Mouse (Mus musculus): ENCODE results near the gene Apol11b. TPM values are rescaled to one million over a fixed set of nuclear protein-coding genes. Genes with fewer than 3 reads are reported as not detected.

Gene Apol11b
- polyA plus RNA-seq, 1 experiment from 2014 or later: 6.3 TPM

DNA sequence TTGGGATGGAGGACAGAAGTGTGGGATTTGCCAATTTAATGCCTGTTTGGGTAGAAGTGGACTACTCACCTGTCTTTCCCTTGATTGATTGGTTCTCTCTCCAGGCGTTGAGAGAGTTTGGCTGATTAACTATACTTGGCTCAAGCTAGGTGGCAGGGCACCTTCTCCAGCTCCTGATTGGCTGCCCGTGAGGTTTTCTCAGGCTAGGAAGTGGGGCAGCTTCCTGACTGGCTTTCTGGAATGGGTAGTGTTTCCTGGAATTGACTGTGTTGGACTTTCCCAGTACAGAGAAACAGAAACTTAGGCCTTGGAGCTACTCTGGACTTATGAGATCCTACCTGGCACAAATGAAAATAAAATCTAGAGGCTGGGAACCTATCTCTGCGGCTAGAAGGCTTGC is 44.7 kb downstream of the Apol11b start:
- Histone ChIP-seq H3K27ac (no peak overlapping the region), H3K4me2 (no peak overlapping the region), H3K4me3 (no peak overlapping the region), H3K36me3 (no peaks in the 10 kb centered on the region), H3K9me3 (replicated peaks) (no peaks in the 10 kb centered on the region), H3K27me3 (replicated peaks) (no peaks in the 10 kb centered on the region), H3K4me1 (no peaks in the 10 kb centered on the region), H3K9ac (no peak overlapping the region)
- no peak for ATAC-seq
- 42% methylated on average over 3 of the region's 3 CpGs for WGBS (ENCODE audit: insufficient replicate concordance)

DNA sequence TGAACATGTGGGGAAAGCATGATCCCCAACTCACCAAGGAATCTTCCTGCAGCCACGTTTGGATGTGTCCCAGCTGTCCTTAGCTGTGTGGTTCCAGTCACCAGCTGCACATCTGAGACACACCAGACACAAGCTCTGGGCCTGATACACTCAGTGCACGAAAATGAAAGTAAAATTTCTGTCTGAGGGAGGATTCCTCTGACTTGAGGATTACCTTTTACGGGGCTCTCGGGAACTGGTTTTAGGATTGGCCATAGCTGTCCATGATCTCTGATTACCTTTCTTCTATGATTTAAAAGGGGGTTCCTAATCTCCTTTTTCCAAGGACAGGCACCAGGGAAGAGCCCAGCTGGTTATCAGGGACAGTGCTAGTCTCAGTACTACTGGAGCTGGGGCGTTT is 47.1 kb downstream of the Apol11b start, which contains the start of gene Apol10b:
Apol10b (minus strand) TSS at position 165 of the 400 bp plus-strand sequence.
- Histone ChIP-seq H3K4me1 (no peaks in the 10 kb centered on the region), H3K9me3 (replicated peaks) (no peaks in the 10 kb centered on the region), H3K4me3 (no peak within 1 kb of the TSS), H3K36me3 (no peaks in the 10 kb centered on the region), H3K9ac (no peak within 1 kb of the TSS), H3K27ac (no peak within 1 kb of the TSS), H3K27me3 (replicated peaks) (no peaks in the 10 kb centered on the region), H3K4me2 (no peak within 1 kb of the TSS)
- 48% methylated on average over 5 of the region's 5 CpGs for WGBS (ENCODE audit: insufficient replicate concordance)
- ATAC-seq: no peak

DNA sequence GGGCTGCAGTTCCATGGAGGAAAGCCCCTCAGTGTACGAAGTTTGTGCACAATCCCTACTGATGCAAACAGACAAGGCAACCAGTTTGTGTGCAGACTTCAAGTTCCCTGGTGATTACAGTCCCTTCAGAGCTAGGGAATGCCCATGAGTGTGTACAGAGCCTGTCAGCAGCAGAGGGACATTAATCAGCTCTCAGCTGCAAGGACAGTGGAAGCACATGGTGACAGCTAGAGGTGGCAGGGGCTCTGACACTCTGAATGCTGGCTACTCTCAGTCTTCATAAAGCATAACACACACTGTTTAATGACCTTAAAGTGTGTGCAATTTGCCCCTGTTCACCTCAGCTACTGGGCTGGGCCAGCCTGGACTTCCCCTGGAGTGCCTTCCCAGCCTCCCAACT is 49.5 kb downstream of the Apol11b start:
- 41% methylated on average over 1 of the region's 1 CpGs for WGBS (ENCODE audit: insufficient replicate concordance)
- H3K4me2 ChIP-seq: no peak overlapping the region
- no peaks in the 10 kb centered on the region for H3K4me1 ChIP-seq
- H3K27me3 ChIP-seq (replicated peaks): no peaks in the 10 kb centered on the region
- H3K9ac ChIP-seq: no peak overlapping the region
- no peak overlapping the region for H3K4me3 ChIP-seq
- H3K27ac ChIP-seq: no peak overlapping the region
- H3K9me3 ChIP-seq (replicated peaks): no peaks in the 10 kb centered on the region
- no peaks in the 10 kb centered on the region for H3K36me3 ChIP-seq
- no peak for ATAC-seq

DNA sequence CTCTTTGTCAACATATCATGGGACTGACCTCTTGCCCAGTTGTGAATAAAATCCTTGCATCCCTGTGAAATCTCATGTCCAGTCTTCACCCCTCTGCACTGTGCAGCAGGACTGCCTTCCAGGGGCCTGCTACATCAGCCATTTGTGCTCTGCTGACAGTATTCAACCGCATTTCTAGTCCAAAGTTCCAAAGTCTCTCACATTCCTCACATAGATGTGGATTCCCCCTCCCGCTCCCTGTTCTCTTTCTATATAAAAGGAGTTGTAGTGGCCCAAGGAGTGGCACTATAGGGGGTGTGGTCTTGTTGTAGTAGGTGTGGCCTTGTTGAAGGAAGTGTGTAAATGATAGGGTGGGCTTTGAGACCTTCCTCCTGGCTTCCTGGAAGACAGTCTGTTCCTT is 52.2 kb downstream of the Apol11b start:
- H3K36me3 ChIP-seq: no peaks in the 10 kb centered on the region
- no peaks in the 10 kb centered on the region for H3K4me1 ChIP-seq
- no peak overlapping the region for H3K27ac ChIP-seq
- H3K4me2 ChIP-seq: no peak overlapping the region
- WGBS (ENCODE audit: insufficient replicate concordance): 64% methylated on average over 2 of the region's 2 CpGs
- H3K9ac ChIP-seq: no peak overlapping the region
- ATAC-seq: no peak
- H3K27me3 ChIP-seq (replicated peaks): no peaks in the 10 kb centered on the region
- no peak overlapping the region for H3K4me3 ChIP-seq
- H3K9me3 ChIP-seq (replicated peaks): no peaks in the 10 kb centered on the region

DNA sequence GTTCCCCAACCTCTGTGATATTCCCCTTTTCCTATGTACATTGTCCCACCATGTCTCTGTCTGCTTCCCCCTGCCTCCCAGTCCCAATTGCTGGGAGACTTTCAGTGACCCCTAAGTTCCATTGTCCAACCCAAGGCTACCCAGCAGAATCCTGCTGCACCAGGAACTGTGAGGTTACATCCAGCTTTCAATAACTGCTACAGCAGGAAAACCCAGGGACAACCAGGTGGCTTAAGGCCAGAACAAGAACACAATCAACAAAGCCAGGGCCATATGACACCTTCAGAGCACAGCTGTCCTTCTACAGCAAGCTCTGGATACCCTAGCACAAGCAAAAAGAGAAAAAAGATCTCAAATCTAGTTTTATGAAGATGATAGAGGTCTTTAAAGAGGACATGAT is 54.1 kb downstream of the Apol11b start:
- Histone ChIP-seq H3K27ac (no peak overlapping the region), H3K9ac (no peak overlapping the region), H3K36me3 (no peaks in the 10 kb centered on the region), H3K4me1 (no peaks in the 10 kb centered on the region), H3K4me2 (no peak overlapping the region), H3K27me3 (replicated peaks) (no peaks in the 10 kb centered on the region), H3K4me3 (no peak overlapping the region), H3K9me3 (replicated peaks) (no peaks in the 10 kb centered on the region)
- no peak for ATAC-seq

DNA sequence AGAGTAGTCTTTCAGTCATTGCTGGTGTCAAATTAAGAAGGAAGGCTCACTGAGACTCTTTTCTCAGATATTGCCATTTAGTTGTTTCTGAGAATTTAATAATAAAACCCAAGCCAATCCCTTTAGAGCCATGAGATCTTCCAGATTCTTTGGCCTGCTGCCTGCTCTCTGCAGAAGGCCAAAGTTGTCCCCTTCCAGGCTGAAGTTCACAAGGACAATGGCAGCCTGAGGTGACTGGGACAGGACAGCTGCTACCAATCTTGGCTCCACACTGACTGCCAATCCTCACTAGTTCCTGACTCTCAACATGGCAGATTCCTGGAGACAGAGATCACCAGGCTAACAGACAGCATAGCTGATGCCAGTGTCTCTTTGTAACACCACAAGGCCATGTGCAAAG is 56.1 kb downstream of the Apol11b start:
- H3K4me3 ChIP-seq: no peak overlapping the region
- no peak overlapping the region for H3K27ac ChIP-seq
- H3K9ac ChIP-seq: no peak overlapping the region
- H3K9me3 ChIP-seq (replicated peaks): no peaks in the 10 kb centered on the region
- H3K4me1 ChIP-seq: no peaks in the 10 kb centered on the region
- H3K36me3 ChIP-seq: no peaks in the 10 kb centered on the region
- no peaks in the 10 kb centered on the region for H3K27me3 ChIP-seq (replicated peaks)
- no peak overlapping the region for H3K4me2 ChIP-seq
- ATAC-seq: no peak

Other genes starting within 250 kb of the Apol11b start
- 0.10 and 0.11 TPM in 2 replicates for gene Apol7a, start 244.2 kb downstream of the Apol11b start, polyA plus RNA-seq (2016; fragmentation: Nextera tagmentation; extraction: Ambion mirVana)
- gene Apol9a, start 232.2 kb downstream of the Apol11b start, polyA plus RNA-seq (2016; fragmentation: Nextera tagmentation; extraction: Ambion mirVana): not detected in 2 replicates
- gene Apol7b, start 195.8 kb downstream of the Apol11b start, polyA plus RNA-seq (2016; fragmentation: Nextera tagmentation; extraction: Ambion mirVana): not detected in 2 replicates
- gene Apol10a, start 166.2 kb downstream of the Apol11b start, polyA plus RNA-seq (2016; fragmentation: Nextera tagmentation; extraction: Ambion mirVana): 0.04 TPM in 1 of 2 replicates, not detected in the other
- 0.19 and 0.42 TPM in 2 replicates for gene Apol11a, start 135.0 kb downstream of the Apol11b start, polyA plus RNA-seq (2016; fragmentation: Nextera tagmentation; extraction: Ambion mirVana)
- not detected in 2 replicates for gene Apol7c, start 110.0 kb downstream of the Apol11b start, polyA plus RNA-seq (2016; fragmentation: Nextera tagmentation; extraction: Ambion mirVana)
- gene 1700025B11Rik, start 81.4 kb downstream of the Apol11b start, polyA plus RNA-seq (2016; fragmentation: Nextera tagmentation; extraction: Ambion mirVana): not detected in 2 replicates
- gene Apol10b, start 47.2 kb downstream of the Apol11b start, polyA plus RNA-seq (2016; fragmentation: Nextera tagmentation; extraction: Ambion mirVana): not detected in 2 replicates
- not detected in 2 replicates for gene Gm36245, start 44.0 kb downstream of the Apol11b start, polyA plus RNA-seq (2016; fragmentation: Nextera tagmentation; extraction: Ambion mirVana)
- gene Apol7e, start 55.6 kb upstream of the Apol11b start, polyA plus RNA-seq (2016; fragmentation: Nextera tagmentation; extraction: Ambion mirVana): not detected in 2 replicates
- not detected in 2 replicates for gene Apol9b, start 85.8 kb upstream of the Apol11b start, polyA plus RNA-seq (2016; fragmentation: Nextera tagmentation; extraction: Ambion mirVana)
- gene Apol8, start 113.7 kb upstream of the Apol11b start, polyA plus RNA-seq (2016; fragmentation: Nextera tagmentation; extraction: Ambion mirVana): 25.8 and 26.7 TPM in 2 replicates
- gene Myh9, start 198.9 kb upstream of the Apol11b start, polyA plus RNA-seq (2016; fragmentation: Nextera tagmentation; extraction: Ambion mirVana): 32.5 and 34.2 TPM in 2 replicates

Measured in liver, embryonic 12.5 days (tissue).